Comparison of ENCODE assay signal across 11 mouse cellular contexts in genomic region chr11:7199736-7200392, GRCm38 (mm10). TPM values are rescaled to one million over a fixed set of nuclear protein-coding genes. Genes with fewer than 3 reads are reported as not detected.
A peak's percentile ranks its signal among the peaks of the same experiment; 100 is the strongest.
DNase-seq lines count a peak whose midpoint lies in the region; ATAC-seq and TF ChIP-seq lines count a peak whose summit lies in the region.
"Had no signal": no experiment of that assay in that cellular context is flagged by ENCODE, and none has a peak within 500 bp of the region (broad histone marks: within the 10 kb centered on the region; RNA-seq: fewer than 3 reads in every experiment).

No protein-coding gene starts in this region.

- H3K27me3 ChIP-seq in kidney, embryonic 15.5 days: no peaks in the 10 kb centered on the region
- no peaks in the 10 kb centered on the region for H3K27me3 ChIP-seq in MEL (ENCODE audit: control insufficient read depth in 1 of 2, insufficient read depth in 2 of 2, low read length in 2 of 2)
- no peaks in the 10 kb centered on the region for H3K27me3 ChIP-seq in limb, embryonic 14.5 days (ENCODE audit: control insufficient read depth, insufficient read depth, low read length)
- H3K27me3 ChIP-seq: embryonic facial prominence, embryonic 13.5 days; stomach, embryonic 15.5 days had no signal

- no peak for TF ChIP-seq EP300 in MEL (IDR thresholded peaks at IDR 0.05; ENCODE audit: low read depth in 1 of 2, low read length in 2 of 2)

- H3K4me3 ChIP-seq in kidney, embryonic 15.5 days (replicated peaks): no peak overlapping the region
- no peak overlapping the region for H3K4me3 ChIP-seq in MEL (ENCODE audit: control insufficient read depth in 1 of 2, insufficient read depth in 1 of 2, low read depth in 2 of 2, low read length in 2 of 2)
- no peak overlapping the region for H3K4me3 ChIP-seq in limb, embryonic 14.5 days (replicated peaks; ENCODE audit: low read length)
- H3K4me3 ChIP-seq: embryonic facial prominence, embryonic 13.5 days; stomach, embryonic 15.5 days had no signal

- peaks cover 31% of the 10 kb centered on the region for H3K4me1 ChIP-seq in kidney, embryonic 15.5 days
- H3K4me1 ChIP-seq in MEL (ENCODE audit: control insufficient read depth in 1 of 2, insufficient read depth in 2 of 2, low read length in 2 of 2): no peaks in the 10 kb centered on the region
- H3K4me1 ChIP-seq in limb, embryonic 14.5 days (ENCODE audit: control insufficient read depth, insufficient read depth, low read length): no peaks in the 10 kb centered on the region

- peak; percentile 58 for DNase-seq in kidney, adult 9 months
- DNase-seq in MEL (ENCODE audit: low read depth, low spot score): peak; percentile 55
- DNase-seq in adrenal gland, postnatal 36 days: peak; percentile 41 to 63
- peak; percentile 50 for DNase-seq in gastrocnemius, postnatal 10 days
- peak; percentile 78 for DNase-seq in limb, embryonic 14.5 days (ENCODE audit: low spot score)
- peak; percentile 44 for DNase-seq in retina, adult 2 months (ENCODE audit: low read depth, low spot score)

- no peak overlapping the region for H3K27ac ChIP-seq in kidney, embryonic 15.5 days
- H3K27ac ChIP-seq in MEL (ENCODE audit: control insufficient read depth, low read depth, low read length): no peak overlapping the region
- no peak overlapping the region for H3K27ac ChIP-seq in limb, embryonic 14.5 days (replicated peaks; ENCODE audit: low read depth, low read length)
- H3K27ac ChIP-seq: embryonic facial prominence, embryonic 13.5 days; stomach, embryonic 15.5 days had no signal

- H3K9ac ChIP-seq in kidney, embryonic 15.5 days: no peak overlapping the region
- H3K9ac ChIP-seq in MEL (ENCODE audit: control insufficient read depth, low read depth, low read length, poor library complexity, severe bottlenecking): no peak overlapping the region
- H3K9ac ChIP-seq in limb, embryonic 14.5 days (ENCODE audit: low read depth, low read length, severe bottlenecking): no peak overlapping the region
- H3K9ac ChIP-seq: embryonic facial prominence, embryonic 13.5 days; stomach, embryonic 15.5 days had no signal

- peak; percentile 69 for TF ChIP-seq RAD21 in MEL (IDR thresholded peaks at IDR 0.05; ENCODE audit: low read depth, low read length)

- H3K9me3 ChIP-seq in kidney, embryonic 15.5 days (replicated peaks): no peaks in the 10 kb centered on the region
- no peaks in the 10 kb centered on the region for H3K9me3 ChIP-seq in MEL (replicated peaks; ENCODE audit: insufficient read depth, low read length)
- no peaks in the 10 kb centered on the region for H3K9me3 ChIP-seq in limb, embryonic 14.5 days (ENCODE audit: control insufficient read depth, low read length)
- H3K9me3 ChIP-seq: embryonic facial prominence, embryonic 13.5 days; stomach, embryonic 15.5 days had no signal

- H3K79me2 ChIP-seq in MEL (ENCODE audit: control insufficient read depth, insufficient read depth, low read length, poor library complexity): no peaks in the 10 kb centered on the region

- WGBS in kidney, embryonic 15.5 days: 52% methylated on average over 14 of the region's 14 CpGs
- 54% methylated on average over 14 of the region's 14 CpGs for WGBS in limb, embryonic 14.5 days

- peak; percentile 35 to 66 (median 51); a peak in 5 of 6 replicates for TF ChIP-seq CTCF in MEL (IDR thresholded peaks at IDR 0.05 in 2 of 3, conservative IDR thresholded peaks at IDR 0.05 in 1 of 3; ENCODE audit: control insufficient read depth in 1 of 3, insufficient read depth in 1 of 3, low read depth in 2 of 3, low read length in 3 of 3, poor library complexity in 1 of 3, severe bottlenecking in 1 of 3)

- H3K36me3 ChIP-seq in kidney, embryonic 15.5 days: no peaks in the 10 kb centered on the region
- H3K36me3 ChIP-seq in MEL (ENCODE audit: control insufficient read depth in 1 of 2, insufficient read depth in 2 of 2, low read length in 2 of 2): no peaks in the 10 kb centered on the region
- no peaks in the 10 kb centered on the region for H3K36me3 ChIP-seq in limb, embryonic 14.5 days (ENCODE audit: control insufficient read depth, insufficient read depth, low read length)
- H3K36me3 ChIP-seq: embryonic facial prominence, embryonic 13.5 days; stomach, embryonic 15.5 days had no signal

- no peak for TF ChIP-seq POLR2A in MEL (IDR thresholded peaks at IDR 0.05; ENCODE audit: control insufficient read depth in 1 of 2, insufficient read depth in 1 of 2, low read depth in 1 of 2, low read length in 2 of 2, poor library complexity in 1 of 2)
- TF ChIP-seq POLR2A in limb, embryonic 14.5 days (IDR thresholded peaks at IDR 0.05; ENCODE audit: borderline replicate concordance, extremely low read depth, insufficient read depth, insufficient read length): no peak

- no peak for ATAC-seq in kidney, embryonic 15.5 days (replicated peaks; ENCODE audit: low FRiP score)
- no peak for ATAC-seq in limb, embryonic 14.5 days (ENCODE audit: low FRiP score, low read depth)
- no peak for ATAC-seq in megakaryocyte, adult 5-6 weeks (ENCODE audit: poor library complexity, severe bottlenecking)

- H3K4me2 ChIP-seq in kidney, embryonic 15.5 days: no peak overlapping the region
- H3K4me2 ChIP-seq in limb, embryonic 14.5 days (replicated peaks; ENCODE audit: low read depth, low read length, severe bottlenecking): no peak overlapping the region
- H3K4me2 ChIP-seq: embryonic facial prominence, embryonic 13.5 days; stomach, embryonic 15.5 days had no signal

TF ChIP-seq in MEL, 35 proteins besides CTCF, POLR2A, EP300 and RAD21:
- TF ChIP-seq SMC3 (IDR thresholded peaks at IDR 0.05; ENCODE audit: low read depth, low read length) (peak; percentile 56), NELFE (IDR thresholded peaks at IDR 0.05; ENCODE audit: low read depth, low read length) (no peak), ZC3H11A (IDR thresholded peaks at IDR 0.05; ENCODE audit: low read depth, low read length) (peak; percentile 21; the same call in 1 of the 2 replicates), ZKSCAN1 (IDR thresholded peaks at IDR 0.05; ENCODE audit: low read depth, low read length) (no peak)

RNA-seq across cellular contexts. Expression of gene Igfbp1, which starts 2.3 kb away (rescaled TPM):
- 5.6 and 8.3 TPM in 2 replicates for polyA plus RNA-seq in kidney, embryonic 15.5 days (2015; fragmentation: Nextera tagmentation; extraction: Ambion mirVana)
- not detected in 2 replicates for total RNA-seq in MEL (2012; rRNA removed)
- polyA plus RNA-seq in MEL (2012; ENCODE audit: insufficient read depth in 1 of 2, insufficient read length in 2 of 2, low read depth in 1 of 2, low replicate concordance in 2 of 2, missing spikeins in 1 of 2): not detected
- total RNA-seq in adrenal gland, postnatal 36 days (2021): under 1 TPM in 1 of 2 experiments, not detected in 1; 0.46 TPM
- under 1 TPM in 1 of 2 experiments, not detected in 1; 0.68 TPM for total RNA-seq in gastrocnemius, postnatal 10 days (2021)
- polyA plus RNA-seq in limb, embryonic 14.5 days (2012; rRNA removed): 1.4 and 2.0 TPM in 2 replicates
- 1.6 and 1.7 TPM in 2 replicates for polyA plus RNA-seq in limb, embryonic 14.5 days (2014; fragmentation: Nextera tagmentation; extraction: Ambion mirVana)
- total RNA-seq in megakaryocyte, adult 5-6 weeks (2015): not detected in 2 replicates
- not detected in 2 replicates for total RNA-seq in megakaryocyte, adult 5-6 weeks (2017)

RNA-seq across cellular contexts. Expression of gene Gm11985, which starts 11.5 kb away (rescaled TPM):
- not detected in 2 replicates for polyA plus RNA-seq in kidney, embryonic 15.5 days (2015; fragmentation: Nextera tagmentation; extraction: Ambion mirVana)
- not detected in 2 replicates for total RNA-seq in MEL (2012; rRNA removed)
- not detected for polyA plus RNA-seq in MEL (2012; ENCODE audit: insufficient read depth in 1 of 2, insufficient read length in 2 of 2, low read depth in 1 of 2, low replicate concordance in 2 of 2, missing spikeins in 1 of 2)
- not detected for total RNA-seq in adrenal gland, postnatal 36 days (2021)
- not detected for total RNA-seq in gastrocnemius, postnatal 10 days (2021)
- 0.06 and 0.14 TPM in 2 replicates for polyA plus RNA-seq in limb, embryonic 14.5 days (2012; rRNA removed)
- polyA plus RNA-seq in limb, embryonic 14.5 days (2014; fragmentation: Nextera tagmentation; extraction: Ambion mirVana): not detected in 2 replicates
- not detected in 2 replicates for total RNA-seq in megakaryocyte, adult 5-6 weeks (2015)
- total RNA-seq in megakaryocyte, adult 5-6 weeks (2017): not detected in 2 replicates
- total RNA-seq: left cerebral cortex, postnatal 10 days had no signal
- polyA plus RNA-seq: embryonic facial prominence, embryonic 13.5 days; stomach, embryonic 15.5 days had no signal

RNA-seq across cellular contexts. Expression of gene Igfbp3, which starts 13.9 kb away (rescaled TPM):
- 82.7 and 90.6 TPM in 2 replicates for polyA plus RNA-seq in kidney, embryonic 15.5 days (2015; fragmentation: Nextera tagmentation; extraction: Ambion mirVana)
- total RNA-seq in MEL (2012; rRNA removed): not detected in 2 replicates
- polyA plus RNA-seq in MEL (2012; ENCODE audit: insufficient read depth in 1 of 2, insufficient read length in 2 of 2, low read depth in 1 of 2, low replicate concordance in 2 of 2, missing spikeins in 1 of 2): not detected
- total RNA-seq in adrenal gland, postnatal 36 days (2021): 10 to 100 TPM; 58.6 to 75.0 TPM
- total RNA-seq in gastrocnemius, postnatal 10 days (2021): 10 to 100 TPM; 76.9 to 82.2 TPM
- polyA plus RNA-seq in limb, embryonic 14.5 days (2012; rRNA removed): 277 and 285 TPM in 2 replicates
- 191 and 214 TPM in 2 replicates for polyA plus RNA-seq in limb, embryonic 14.5 days (2014; fragmentation: Nextera tagmentation; extraction: Ambion mirVana)
- 0.09 TPM in 1 of 2 replicates, not detected in the other for total RNA-seq in megakaryocyte, adult 5-6 weeks (2015)
- total RNA-seq in megakaryocyte, adult 5-6 weeks (2017): 0.07 and 0.24 TPM in 2 replicates

Comparison
In these comparisons a context has a peak if more than half of its experiments do, and no peak if none do; other contexts are left out.
1. RNA of gene Igfbp3, which starts 13.9 kb away (total RNA-seq): 76.9 to 82.2 TPM in gastrocnemius, postnatal 10 days and 58.6 to 75.0 TPM in adrenal gland, postnatal 36 days; 0.07 to 0.24 TPM in megakaryocyte, adult 5-6 weeks and not detected in MEL; every median in the first group is over 10 times any median in the second.
2. Peak in every context shown above with its lines, with median percentiles within 50 percentile points of each other: DNase-seq.